Mouse (Mus musculus): Measurements from ENCODE around the gene Iqgap2.

Iqgap2 gene

DNA sequence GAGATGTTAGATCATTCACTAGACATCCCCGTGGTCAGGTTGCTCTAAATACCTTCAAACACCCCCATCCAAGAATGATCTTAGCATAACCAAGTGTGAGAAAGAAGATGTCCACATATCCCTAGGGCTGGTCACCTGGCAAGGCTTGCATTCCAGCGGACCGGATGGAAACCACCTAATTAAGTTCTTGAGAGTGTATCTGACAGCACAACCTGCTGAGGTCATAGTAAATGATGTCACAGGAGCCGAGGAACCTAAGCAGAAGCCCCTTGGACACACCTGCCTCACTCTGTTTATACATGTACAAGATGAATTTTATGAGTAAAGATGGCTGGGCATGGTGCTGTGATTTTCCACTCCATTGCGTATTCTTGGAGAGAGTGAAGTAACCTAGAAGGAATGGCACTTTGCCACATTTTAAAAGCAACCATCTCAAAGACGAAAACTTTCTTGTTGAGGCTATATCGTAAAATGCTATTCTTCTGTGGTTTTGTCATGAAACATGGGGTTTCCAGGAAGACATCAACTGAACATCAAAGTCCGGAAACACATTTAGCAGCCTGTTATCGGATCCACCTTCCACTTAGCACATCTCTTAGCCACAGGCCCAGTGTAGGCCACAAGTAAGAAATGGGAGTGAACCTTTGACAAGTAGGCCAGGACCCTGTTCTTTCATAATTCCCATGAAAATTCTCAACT lies 179.0 kb downstream of the Iqgap2 start:
- DNase-seq (ENCODE audit: low spot score): no peak

DNA sequence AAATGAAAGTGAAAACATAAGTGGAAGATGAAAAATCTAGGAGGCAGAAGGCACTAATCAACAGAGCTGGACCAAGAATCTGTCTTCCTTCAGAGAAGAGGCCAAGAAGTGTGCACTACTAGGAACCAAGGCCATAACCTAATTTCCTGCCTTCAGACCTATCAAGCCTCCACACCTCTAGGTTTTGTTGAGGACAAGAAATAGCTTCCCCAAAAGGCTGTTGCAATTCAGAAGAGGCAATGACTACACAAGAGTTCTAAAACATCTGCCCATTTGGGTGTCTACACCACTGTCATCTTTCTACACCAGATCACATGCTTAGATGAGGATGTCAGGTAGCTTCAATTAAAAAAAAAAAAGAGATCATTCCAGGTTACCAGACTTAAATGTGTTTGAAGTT lies 179.7 kb downstream of the Iqgap2 start:
- no peak for DNase-seq (ENCODE audit: low spot score)

- no peak for DNase-seq (ENCODE audit: low spot score)
These were observed 186.1 kb downstream of the Iqgap2 start for GRCm38 (mm10) chr13:95705589-95705988.

DNA sequence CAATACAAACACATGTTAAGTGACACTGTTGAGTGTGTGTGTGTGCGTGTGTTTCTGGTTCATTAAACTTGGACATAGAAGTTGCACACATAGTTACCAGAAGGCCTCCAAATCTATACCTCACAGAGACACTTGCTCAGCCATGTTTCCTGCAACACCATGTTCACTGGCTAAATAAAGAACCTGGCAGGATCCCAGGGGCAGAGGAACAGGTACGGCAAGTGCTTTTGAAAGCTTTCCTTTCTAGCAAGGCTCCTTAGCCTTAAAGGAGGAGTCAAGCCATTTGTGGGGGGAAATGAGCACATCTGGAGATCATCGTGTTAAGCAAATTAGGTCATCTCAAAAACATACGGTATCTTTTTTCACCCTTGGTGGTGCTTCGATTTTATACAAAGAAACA lies 188.3 kb downstream of the Iqgap2 start:
- DNase-seq (ENCODE audit: low spot score): no peak

DNA sequence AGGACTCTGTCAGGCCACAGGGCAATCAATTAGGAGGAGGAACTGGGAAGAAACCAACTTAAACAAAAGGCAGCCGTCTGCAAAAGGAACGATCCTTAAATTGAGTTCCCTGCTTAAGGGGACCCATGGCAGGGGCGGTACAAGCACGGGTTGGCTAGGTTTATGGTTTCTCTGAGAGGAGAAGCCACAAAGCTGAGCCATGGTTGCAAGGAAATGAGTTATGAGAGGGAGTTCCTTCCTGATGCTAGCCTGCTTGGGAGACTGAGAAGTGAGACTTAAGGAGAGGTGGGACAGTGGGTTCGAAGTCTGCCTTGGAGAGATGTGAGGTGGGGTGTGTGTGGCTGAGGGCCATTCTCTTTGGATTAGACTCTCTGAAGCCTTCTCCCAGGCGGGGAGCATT lies 193.8 kb downstream of the Iqgap2 start:
- no peak for DNase-seq (ENCODE audit: low spot score)

DNA sequence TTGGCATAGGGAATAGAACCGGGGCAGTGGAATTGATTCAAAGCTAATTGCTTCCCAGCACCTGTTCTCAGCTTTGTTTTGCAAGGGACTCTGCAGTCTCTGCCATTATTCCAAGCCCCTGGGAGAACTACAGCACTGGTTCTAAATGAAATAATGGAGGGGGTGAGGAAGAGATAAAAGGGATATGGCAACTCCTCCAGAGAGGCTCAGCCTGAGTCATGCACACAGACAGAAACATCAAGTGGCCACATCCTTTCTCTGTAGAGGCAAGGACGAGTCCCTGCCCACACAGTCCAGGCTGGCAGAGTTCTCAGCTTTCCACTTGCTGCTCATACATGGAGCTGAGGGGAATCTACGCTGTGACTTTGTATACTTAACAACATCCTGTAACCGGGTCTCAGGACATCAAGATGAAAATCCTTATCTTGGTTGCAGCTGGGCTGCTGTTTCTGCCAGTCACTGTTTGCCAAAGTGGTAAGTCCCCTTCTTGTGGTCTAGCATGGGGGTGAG lies 195.0 kb downstream of the Iqgap2 start, which contains the start of gene F2rl2:
TSS of gene F2rl2 (plus strand) at position 200 of the 510 bp plus-strand sequence.
- no peak for DNase-seq (ENCODE audit: low spot score)

DNA sequence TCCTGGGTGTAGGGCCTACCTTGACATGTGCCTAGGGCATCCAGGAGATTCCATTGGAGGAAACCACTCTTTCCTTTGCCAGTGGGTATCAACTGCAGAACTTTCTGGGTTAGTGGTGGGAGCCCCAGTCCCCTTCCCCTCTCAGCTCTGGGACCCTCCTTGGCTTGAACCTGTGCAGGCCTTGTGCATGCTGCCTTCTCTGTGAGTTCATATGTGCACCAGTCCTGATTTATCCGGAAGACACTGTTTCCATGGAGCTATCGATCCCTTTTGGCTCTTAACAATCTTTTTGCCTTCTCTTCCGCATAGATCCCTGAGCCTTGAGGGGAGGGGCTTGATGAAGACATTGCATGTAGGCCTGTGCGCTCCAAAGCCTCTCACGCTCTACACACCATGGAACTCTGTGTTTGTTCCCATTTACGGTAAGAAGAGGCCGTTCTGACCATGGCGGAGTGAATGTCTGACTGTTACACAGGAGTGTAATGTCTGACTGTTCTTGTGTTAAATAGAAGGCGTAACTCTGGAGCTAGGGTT lies 195.5 kb downstream of the Iqgap2 start:
- DNase-seq (ENCODE audit: low spot score): no peak

GRCm38 (mm10) chr13:95692201-95692600 lies 199.5 kb downstream of the Iqgap2 start:
- no peak for DNase-seq (ENCODE audit: low spot score)

GRCm38 (mm10) chr13:95688576-95688975 lies 203.1 kb downstream of the Iqgap2 start:
- no peak for DNase-seq (ENCODE audit: low spot score)

GRCm38 (mm10) chr13:95685736-95686135 lies 206.0 kb downstream of the Iqgap2 start:
- no peak for DNase-seq (ENCODE audit: low spot score)

GRCm38 (mm10) chr13:95684656-95685244 lies 207.0 kb downstream of the Iqgap2 start:
- DNase-seq (ENCODE audit: low spot score): no peak

DNA sequence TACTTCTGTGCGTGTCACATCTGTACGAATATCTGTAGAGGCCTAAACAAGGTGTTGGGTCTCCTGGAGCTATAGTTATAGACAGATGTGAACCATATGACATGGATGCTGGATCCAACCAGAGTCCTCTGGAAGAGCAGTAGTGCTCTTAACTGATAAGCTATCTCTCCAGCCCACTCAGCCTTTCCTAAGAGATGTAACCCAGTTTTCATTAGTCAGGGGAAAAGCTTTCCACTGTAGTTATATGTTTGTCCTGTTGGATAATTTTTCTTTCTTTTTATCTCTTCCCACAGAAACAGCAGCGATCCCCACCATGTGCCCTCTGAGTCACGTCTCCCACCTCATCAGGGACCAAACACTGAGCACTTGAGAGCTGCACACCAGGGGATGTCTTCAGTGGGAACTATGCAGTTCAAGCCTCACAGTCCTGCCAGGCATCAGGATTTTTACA lies 212.2 kb downstream of the Iqgap2 start:
- DNase-seq (ENCODE audit: low spot score): no peak

- no peak for DNase-seq (ENCODE audit: low spot score)
These were observed 212.6 kb downstream of the Iqgap2 start for GRCm38 (mm10) chr13:95679078-95679477.

GRCm38 (mm10) chr13:95672372-95672771 lies 219.3 kb downstream of the Iqgap2 start:
- no peak for DNase-seq (ENCODE audit: low spot score)

GRCm38 (mm10) chr13:95671108-95671897 lies 220.4 kb downstream of the Iqgap2 start:
- no peak for DNase-seq (ENCODE audit: low spot score)

DNA sequence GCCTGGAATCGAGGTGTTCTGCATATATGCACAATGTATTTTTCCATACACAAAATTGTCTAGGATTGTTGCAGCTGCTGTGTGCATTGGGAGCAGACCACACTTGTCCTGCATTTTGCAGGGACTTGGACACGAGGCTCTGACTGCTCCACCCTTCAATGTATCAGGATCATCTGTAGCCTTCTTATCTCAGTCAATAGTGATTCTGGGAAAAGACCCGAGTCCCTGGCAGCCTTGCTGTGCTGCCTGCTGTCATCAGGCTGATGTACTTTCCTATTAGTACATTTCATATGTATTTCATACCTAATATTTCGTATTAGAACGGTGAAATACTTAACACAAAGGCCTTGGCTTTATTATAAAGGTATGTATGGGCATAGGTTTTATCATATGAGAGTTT lies 221.2 kb downstream of the Iqgap2 start:
- DNase-seq (ENCODE audit: low spot score): no peak

- no peak for DNase-seq (ENCODE audit: low spot score)
These were observed 224.5 kb downstream of the Iqgap2 start for GRCm38 (mm10) chr13:95667260-95667659.

DNA sequence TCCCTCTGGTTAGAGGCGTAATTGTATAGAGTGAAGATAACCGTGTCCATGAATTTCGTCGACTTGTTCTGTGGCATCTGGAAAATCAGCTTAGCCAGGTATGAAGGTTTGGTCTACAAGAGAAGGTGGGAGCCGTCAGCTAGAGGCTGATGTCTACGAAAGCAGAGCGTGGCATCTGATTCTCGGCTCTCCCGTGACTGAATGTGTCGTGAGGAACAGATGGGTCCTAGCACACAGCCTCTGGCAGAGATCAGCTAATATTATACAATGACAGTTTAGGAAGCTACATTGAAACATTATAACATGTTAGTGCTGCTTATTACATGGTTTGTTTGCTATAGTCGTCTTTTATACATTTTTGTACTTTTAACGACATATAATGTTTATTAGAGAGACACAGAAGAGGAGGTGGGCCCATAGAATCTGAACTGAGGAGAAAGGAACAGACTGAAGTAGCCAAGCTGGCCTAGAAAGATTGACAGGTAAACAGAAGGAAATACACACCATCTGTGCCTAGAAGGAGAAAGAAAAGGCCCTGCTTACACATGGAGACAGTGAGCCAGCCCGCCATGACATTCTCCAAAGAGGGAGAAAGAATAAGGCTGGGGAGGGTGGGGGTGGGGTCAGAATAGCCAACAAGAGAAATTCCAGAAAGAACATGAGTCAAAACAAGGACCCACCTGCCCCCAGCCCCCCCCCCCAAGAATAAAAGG lies 225.9 kb downstream of the Iqgap2 start:
- DNase-seq (ENCODE audit: low spot score): no peak

- DNase-seq (ENCODE audit: low spot score): no peak
These were observed 227.9 kb downstream of the Iqgap2 start for GRCm38 (mm10) chr13:95663834-95664233.

- no peak for DNase-seq (ENCODE audit: low spot score)
These were observed 232.3 kb downstream of the Iqgap2 start for GRCm38 (mm10) chr13:95659432-95659831.

DNA sequence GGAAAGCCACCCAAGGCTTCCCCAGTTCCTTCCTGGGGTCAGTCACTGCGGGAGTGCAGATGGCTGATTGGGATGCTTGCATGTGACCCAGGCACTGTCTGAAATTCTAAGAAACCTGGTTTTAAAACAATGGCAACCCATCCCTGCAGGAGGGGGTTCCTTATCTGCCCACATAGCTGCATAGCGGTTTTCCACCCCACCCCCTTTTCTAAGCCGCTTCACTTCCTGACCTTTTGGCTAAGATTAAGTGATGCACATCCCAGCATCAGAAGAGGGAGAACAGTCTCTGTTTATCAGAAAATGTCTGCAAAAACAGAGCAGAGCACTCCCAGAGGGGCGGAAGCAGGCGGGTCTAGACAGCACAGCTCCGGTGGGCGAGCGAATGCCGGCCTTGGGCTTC lies 234.6 kb downstream of the Iqgap2 start:
- no peak for DNase-seq (ENCODE audit: low spot score)

GRCm38 (mm10) chr13:95655284-95655683 lies 236.4 kb downstream of the Iqgap2 start:
- no peak for DNase-seq (ENCODE audit: low spot score)

Data from ovary, postnatal 14 days (tissue).